Mouse (Mus musculus) adrenal gland, postnatal 36 days (tissue): ENCODE data around the gene Tssk3. TPM values are rescaled to one million over a fixed set of nuclear protein-coding genes. Genes with fewer than 3 reads are reported as not detected.

Experiments
- DNase-seq, 2 experiments: peaks; one replicate each; pipeline ENCODE4 v3.0.0; 2021; ENCODE audit warnings: mixed read lengths in 1 of 2
- total RNA-seq, 2 experiments: library from RNA; stranded (reverse); gene quantifications; 2 replicates each; pipeline ENCODE4 v1.2.3; 2021

Tssk3 gene
- total RNA-seq, 2 experiments from 2014 or later, result not detected

- no peak for DNase-seq
Measured at GRCm38 (mm10) chr4:129448713-129449112, 42.1 kb downstream of the Tssk3 start.

GRCm38 (mm10) chr4:129447778-129448563 is 42.9 kb downstream of the Tssk3 start:
- no peak for DNase-seq

DNA sequence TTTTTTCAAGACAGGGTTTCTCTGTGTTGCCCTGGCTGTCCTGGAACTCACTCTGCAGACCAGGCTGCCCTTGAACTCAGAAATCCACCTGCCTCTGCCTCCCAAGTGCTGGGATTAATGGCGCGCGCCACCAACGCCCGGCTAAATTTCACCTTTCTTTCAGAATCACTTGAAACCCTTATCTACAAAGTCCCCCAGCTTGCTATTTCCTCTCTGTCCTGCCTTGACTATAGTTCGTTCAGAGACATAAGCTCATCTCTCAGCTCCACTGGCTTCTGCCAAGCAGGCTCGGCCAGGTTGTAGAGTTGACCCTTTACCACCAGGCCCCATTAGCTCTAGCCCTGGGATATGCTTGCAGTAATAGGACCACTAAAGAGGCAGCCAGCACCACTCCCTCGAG is 43.5 kb downstream of the Tssk3 start:
- no peak for DNase-seq

- no peak for DNase-seq
Measured at GRCm38 (mm10) chr4:129441145-129441544, 49.7 kb downstream of the Tssk3 start.

DNA sequence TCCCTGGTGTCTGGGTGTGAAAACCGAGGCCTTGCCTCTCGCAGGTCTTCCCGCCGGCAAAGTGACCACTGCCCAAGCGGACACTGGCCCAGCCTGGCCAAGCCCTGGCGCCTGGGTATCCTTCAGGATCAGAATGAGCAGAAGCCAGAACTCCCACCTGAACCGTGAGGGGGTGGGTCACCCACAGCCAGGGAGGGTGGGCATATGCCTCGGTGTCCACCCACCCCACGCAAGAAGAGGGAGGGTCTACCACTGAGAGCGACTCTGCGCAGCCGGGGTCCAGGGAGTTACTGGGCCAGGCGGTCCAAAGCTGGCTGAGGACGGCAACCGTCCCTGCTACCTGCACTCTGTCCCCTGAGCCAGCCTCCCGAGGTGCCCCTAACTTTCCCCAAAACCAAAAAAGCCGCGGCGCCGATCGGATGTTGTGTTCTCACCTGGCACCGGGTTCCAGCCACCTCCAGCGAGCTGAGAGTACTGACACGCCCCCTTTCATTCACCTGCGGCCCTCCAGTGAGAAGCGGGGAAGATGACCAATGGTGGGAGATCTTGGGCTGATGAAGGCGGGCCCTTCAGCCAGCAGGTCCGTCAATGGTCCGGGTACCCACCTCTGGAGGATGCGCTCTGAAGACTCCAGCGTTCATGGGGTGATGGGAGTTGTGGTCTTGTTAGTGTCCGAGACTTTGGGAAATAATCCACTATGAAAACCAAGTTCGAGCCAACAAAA is 50.3 kb downstream of the Tssk3 start, which contains the start of gene Zbtb8b:
TSS of gene Zbtb8b (minus strand) at position 514 of the 724 bp plus-strand sequence.
- DNase-seq, result peak in 1 of 2 experiments; percentile 24

Other genes starting within 250 kb of the Tssk3 start
- gene C77080, start 229.6 kb downstream of the Tssk3 start, total RNA-seq, result 10 to 100 TPM; 15.6 to 19.5 TPM
- under 1 TPM; 0.56 to 0.86 TPM for gene Sync, start 203.4 kb downstream of the Tssk3 start, total RNA-seq
- gene Rbbp4, start 155.7 kb downstream of the Tssk3 start, total RNA-seq, result 100 to 1,000 TPM; 147 TPM
- 10 to 100 TPM; 47.3 to 61.4 TPM for gene Zbtb8os, start 155.3 kb downstream of the Tssk3 start, total RNA-seq
- 1 to 10 TPM; 6.1 to 9.8 TPM for gene Zbtb8a, start 112.9 kb downstream of the Tssk3 start, total RNA-seq
- under 1 TPM; 0.10 to 0.13 TPM for gene Zbtb8b, start 50.2 kb downstream of the Tssk3 start, total RNA-seq
- gene Bsdc1, start 29.4 kb downstream of the Tssk3 start, total RNA-seq, result 10 to 100 TPM; 58.1 to 69.5 TPM
- gene Fam229a, start 168 bp upstream of the Tssk3 start, total RNA-seq, result not detected
- gene Marcksl1, start 22.6 kb upstream of the Tssk3 start, total RNA-seq, result 10 to 100 TPM; 53.0 to 56.9 TPM
- gene Hdac1, start 51.7 kb upstream of the Tssk3 start, total RNA-seq, result 10 to 100 TPM; 49.2 to 59.8 TPM
- 1 to 10 TPM; 2.7 to 5.2 TPM for gene Lck, start 82.6 kb upstream of the Tssk3 start, total RNA-seq
- gene Fam167b, start 87.5 kb upstream of the Tssk3 start, total RNA-seq, result 10 to 100 TPM; 41.9 to 46.2 TPM
- gene Eif3i, start 109.6 kb upstream of the Tssk3 start, total RNA-seq, result 100 to 1,000 TPM; 187 to 192 TPM
- gene Tmem234, start 109.6 kb upstream of the Tssk3 start, total RNA-seq, result 10 to 100 TPM; 93.0 to 96.7 TPM
- gene Dcdc2b, start 123.2 kb upstream of the Tssk3 start, total RNA-seq, result 1 to 10 TPM in 1 of 2 experiments, under 1 TPM in 1; 0.73 to 2.6 TPM
- gene Iqcc, start 128.1 kb upstream of the Tssk3 start, total RNA-seq, result 10 to 100 TPM; 26.2 to 28.0 TPM
- 10 to 100 TPM; 32.8 to 34.2 TPM for gene Ccdc28b, start 132.9 kb upstream of the Tssk3 start, total RNA-seq
- gene Txlna, start 150.0 kb upstream of the Tssk3 start, total RNA-seq, result 10 to 100 TPM; 61.0 to 69.8 TPM
- 10 to 100 TPM; 88.8 to 97.9 TPM for gene Kpna6, start 181.7 kb upstream of the Tssk3 start, total RNA-seq
- gene Tmem39b, start 205.8 kb upstream of the Tssk3 start, total RNA-seq, result 10 to 100 TPM; 11.0 to 13.3 TPM